Mouse (Mus musculus) lung, embryonic 16.5 days (tissue): ENCODE measurements around the gene Pcyt1b. TPM values are rescaled to one million over a fixed set of nuclear protein-coding genes. Genes with fewer than 3 reads are reported as not detected.

Experiments used
- ATAC-seq: fragments of 200-750 bp; cut with Nextera tagmentation; 2 replicates; pipeline ENCODE4 v1.8.0; 2017; ENCODE audit warnings: low read depth, mild to moderate bottlenecking, moderate library complexity
- H3K27ac ChIP-seq: fragments of 300-500 bp; sonication (generic); 2 replicates; pipeline ENCODE4 v1.5.1; 2014; ENCODE audit warnings: mild to moderate bottlenecking, control low read depth, low read length
- H3K27me3 ChIP-seq: fragments of 300-500 bp; sonication (generic); 2 replicates; pipeline ENCODE4 v1.6.1; 2014; ENCODE audit warnings: low read depth, low read length, mixed read lengths; ENCODE audit not compliant: control insufficient read depth, insufficient read depth
- H3K36me3 ChIP-seq: fragments of 300-500 bp; sonication (generic); 2 replicates; pipeline ENCODE4 v1.6.1; 2014; ENCODE audit warnings: low read length; ENCODE audit not compliant: control insufficient read depth, insufficient read depth
- H3K4me1 ChIP-seq: fragments of 300-500 bp; sonication (generic); replicated peaks from 2 replicates; pipeline ENCODE4 v1.6.1; 2014; ENCODE audit warnings: low read length, mixed read lengths; ENCODE audit not compliant: control insufficient read depth, insufficient read depth
- H3K4me2 ChIP-seq: fragments of 300-500 bp; sonication (generic); 2 replicates; pipeline ENCODE4 v1.6.1; 2014; ENCODE audit warnings: low read depth, low read length, control low read depth
- H3K4me3 ChIP-seq: fragments of 300-500 bp; sonication (generic); 2 replicates; pipeline ENCODE4 v1.5.1; 2014; ENCODE audit warnings: mild to moderate bottlenecking, low read length, control low read depth
- H3K9ac ChIP-seq: fragments of 300-500 bp; sonication (generic); 2 replicates; pipeline ENCODE4 v1.6.1; 2014; ENCODE audit warnings: low read length, control low read depth
- H3K9me3 ChIP-seq: fragments of 300-500 bp; sonication (generic); 2 replicates; pipeline ENCODE4 v1.6.1; 2016; ENCODE audit warnings: low read length; ENCODE audit not compliant: control insufficient read depth
- WGBS: fragments of 180-500 bp; shearing (Covaris S2); extraction: QIAGEN DNeasy Blood & Tissue Kit; methylation state at CpG from one replicate; pipeline ENCODE4 v1.1.7; 2014; 5-methylcytosine and 5-hydroxymethylcytosine counted together
- polyA plus RNA-seq: library from polyadenylated mRNA; unstranded; fragments of >200 nt; fragmentation: Nextera tagmentation; extraction: Ambion mirVana; gene quantifications from 2 replicates; pipeline ENCODE4 v1.2.1, GENCODE M21; 2015

The Pcyt1b gene
- polyA plus RNA-seq, 1 experiment from 2014 or later, result 0.93 TPM

DNA sequence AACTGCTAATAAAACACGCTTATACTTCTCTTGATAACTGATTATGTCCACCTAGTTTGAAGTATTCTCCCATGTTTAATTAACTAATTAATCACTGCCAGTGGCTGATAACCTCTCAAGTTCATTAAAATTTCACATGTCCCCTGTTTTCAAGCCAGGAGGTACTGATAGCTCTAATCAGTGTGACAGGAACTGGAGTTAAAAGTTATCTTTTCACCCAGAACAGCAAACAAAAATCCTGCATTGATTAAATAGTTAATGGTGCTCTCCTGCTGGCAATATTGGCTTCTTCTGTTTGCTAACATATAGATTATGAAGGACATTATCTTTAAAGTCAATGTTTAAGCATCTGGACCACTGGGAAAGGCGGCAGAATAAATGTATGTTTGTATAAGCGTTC lies 106.1 kb downstream of the Pcyt1b start:
- ATAC-seq, result no peak
- H3K4me2 ChIP-seq, result no peak overlapping the region
- H3K4me1 ChIP-seq, result 0 out of 2 replicates have a peak, but pooled peaks cover under 1% of the 10 kb centered on the region
- no peak overlapping the region for H3K4me3 ChIP-seq
- H3K36me3 ChIP-seq, result no peaks in the 10 kb centered on the region
- H3K27me3 ChIP-seq, result no peaks in the 10 kb centered on the region
- WGBS, result 61% methylated on average over 3 of the region's 3 CpGs
- H3K9ac ChIP-seq, result no peak overlapping the region
- no peak overlapping the region for H3K27ac ChIP-seq
- H3K9me3 ChIP-seq, result no peaks in the 10 kb centered on the region

DNA sequence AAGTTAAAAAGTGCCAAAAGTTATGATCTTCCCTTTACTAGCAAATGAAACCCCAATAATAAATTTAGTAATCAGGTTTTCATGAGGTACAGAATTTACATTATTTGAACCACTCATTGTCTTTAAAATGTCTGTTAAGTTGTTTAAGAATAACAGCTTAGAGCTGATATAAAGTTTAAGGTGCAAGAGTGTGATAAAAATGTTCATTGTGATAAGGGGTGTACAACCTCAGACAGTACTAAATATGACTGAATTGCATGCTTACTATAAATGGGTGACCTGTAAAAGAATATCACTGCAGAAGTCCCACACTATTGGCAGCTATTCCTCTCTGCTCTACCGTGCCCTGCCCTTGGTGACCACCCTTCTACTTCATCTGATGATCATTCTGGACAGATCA lies 134.9 kb downstream of the Pcyt1b start:
- 79% methylated on average over 1 of the region's 1 CpGs for WGBS

DNA sequence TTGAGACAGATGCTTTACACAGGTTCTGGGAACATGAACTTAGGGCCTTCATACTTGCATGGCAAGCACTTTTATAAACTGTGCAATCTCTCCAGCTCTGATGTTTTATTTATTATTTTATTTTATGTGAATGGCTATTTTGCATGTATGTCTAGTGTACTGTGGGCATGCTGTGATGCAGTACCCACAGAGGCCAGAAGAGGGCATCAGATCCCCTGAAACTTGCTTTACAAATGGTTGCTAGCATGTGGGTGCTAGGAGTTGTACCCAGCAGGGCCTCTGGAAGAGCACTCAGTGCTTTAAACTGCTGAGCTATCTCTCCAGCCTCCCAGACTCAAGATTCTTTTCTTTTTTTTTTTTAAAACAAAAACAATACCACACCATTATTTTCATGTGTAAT lies 138.5 kb downstream of the Pcyt1b start:
- ATAC-seq, result no peak
- Histone ChIP-seq H3K4me2 (no peak overlapping the region), H3K9ac (no peak overlapping the region), H3K4me3 (no peak overlapping the region), H3K27ac (no peak overlapping the region), H3K9me3 (no peaks in the 10 kb centered on the region), H3K36me3 (no peaks in the 10 kb centered on the region), H3K4me1 (no peaks in the 10 kb centered on the region), H3K27me3 (no peaks in the 10 kb centered on the region)

More for the DNA sequence above, 134.9 kb downstream of the Pcyt1b start:
- no peak for ATAC-seq
- no peaks in the 10 kb centered on the region for H3K27me3 ChIP-seq
- H3K4me1 ChIP-seq, result no peaks in the 10 kb centered on the region
- no peak overlapping the region for H3K27ac ChIP-seq
- H3K9me3 ChIP-seq, result no peaks in the 10 kb centered on the region
- no peak overlapping the region for H3K4me2 ChIP-seq
- no peak overlapping the region for H3K4me3 ChIP-seq
- H3K36me3 ChIP-seq, result no peaks in the 10 kb centered on the region
- no peak overlapping the region for H3K9ac ChIP-seq

Other genes with a start within 250 kb of the Pcyt1b start
- 22.4 and 22.7 TPM in 2 replicates for gene Pola1, start 22.7 kb upstream of the Pcyt1b start, polyA plus RNA-seq
- 62.7 and 63.9 TPM in 2 replicates for gene Pdk3, start 177.3 kb downstream of the Pcyt1b start, polyA plus RNA-seq